Mouse (Mus musculus) testis, postnatal 14 days (tissue): ENCODE measurements around the gene Trim47.

Experiments
- DNase-seq: peaks from one replicate; pipeline ENCODE4 v3.0.0; 2021; ENCODE audit warnings: low spot score

The Trim47 gene

DNA sequence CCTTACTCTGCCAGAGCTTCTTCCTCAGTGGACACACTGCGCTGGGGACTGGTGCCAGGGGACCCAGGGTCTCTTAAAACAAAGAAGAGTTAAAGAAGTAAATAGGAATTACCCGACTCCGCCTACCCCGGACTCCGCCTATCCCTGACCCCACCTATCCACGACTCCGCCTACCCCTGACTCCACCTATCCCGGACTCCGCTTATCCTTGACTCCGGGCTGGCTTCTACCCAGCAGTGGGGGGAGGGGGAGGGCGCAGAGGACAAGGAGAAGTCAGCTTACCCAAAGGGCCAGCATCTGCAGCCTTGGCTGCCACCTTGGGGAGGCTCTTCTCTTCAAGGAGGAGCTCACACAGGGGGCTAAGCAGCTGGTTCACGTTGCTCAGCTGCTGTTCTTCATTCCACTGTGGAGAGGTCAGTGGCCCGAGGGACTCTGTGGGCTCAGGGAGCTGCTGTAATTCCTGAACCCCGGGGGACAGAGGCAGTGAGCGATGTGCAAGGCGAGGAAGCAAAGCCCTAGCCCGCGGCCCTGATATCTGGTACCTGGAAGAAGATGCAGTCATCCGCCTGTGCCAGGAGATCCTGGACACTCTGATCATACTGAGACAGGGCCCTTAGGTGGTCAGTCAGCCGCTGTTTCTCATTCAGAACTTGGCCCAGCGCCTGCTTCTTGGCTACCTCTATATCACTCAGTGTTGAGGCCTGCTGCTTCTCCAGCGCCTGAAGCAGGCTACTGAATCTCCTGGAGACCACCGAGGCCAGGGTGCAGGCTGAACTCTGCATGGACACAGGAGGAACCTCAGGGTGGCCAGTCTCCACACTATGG is at the start of gene Trim47:
Gene Trim47, minus strand, starts transcription at position 55 of the 825 bp plus-strand sequence.
- DNase-seq, result peak; percentile 86

DNA sequence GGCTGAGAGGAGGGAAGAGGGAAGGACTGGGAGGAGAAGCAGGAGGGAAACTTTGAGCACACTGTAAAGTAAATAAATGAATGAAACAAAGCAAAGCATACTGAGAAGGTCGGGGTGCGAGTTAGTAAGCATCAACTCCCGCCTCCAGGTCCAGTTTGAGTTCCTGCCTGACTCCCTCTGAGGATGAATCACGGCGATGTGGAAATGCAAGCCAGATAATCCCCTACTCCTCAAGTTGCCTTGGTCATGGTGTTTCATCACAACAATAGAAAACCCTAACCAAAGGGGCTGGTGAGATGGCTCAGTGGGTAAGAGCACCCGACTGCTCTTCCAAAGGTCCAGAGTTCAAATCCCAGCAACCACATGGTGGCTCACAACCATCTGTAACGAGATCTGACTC is 49.0 kb upstream of the Trim47 start:
- no peak for DNase-seq

DNA sequence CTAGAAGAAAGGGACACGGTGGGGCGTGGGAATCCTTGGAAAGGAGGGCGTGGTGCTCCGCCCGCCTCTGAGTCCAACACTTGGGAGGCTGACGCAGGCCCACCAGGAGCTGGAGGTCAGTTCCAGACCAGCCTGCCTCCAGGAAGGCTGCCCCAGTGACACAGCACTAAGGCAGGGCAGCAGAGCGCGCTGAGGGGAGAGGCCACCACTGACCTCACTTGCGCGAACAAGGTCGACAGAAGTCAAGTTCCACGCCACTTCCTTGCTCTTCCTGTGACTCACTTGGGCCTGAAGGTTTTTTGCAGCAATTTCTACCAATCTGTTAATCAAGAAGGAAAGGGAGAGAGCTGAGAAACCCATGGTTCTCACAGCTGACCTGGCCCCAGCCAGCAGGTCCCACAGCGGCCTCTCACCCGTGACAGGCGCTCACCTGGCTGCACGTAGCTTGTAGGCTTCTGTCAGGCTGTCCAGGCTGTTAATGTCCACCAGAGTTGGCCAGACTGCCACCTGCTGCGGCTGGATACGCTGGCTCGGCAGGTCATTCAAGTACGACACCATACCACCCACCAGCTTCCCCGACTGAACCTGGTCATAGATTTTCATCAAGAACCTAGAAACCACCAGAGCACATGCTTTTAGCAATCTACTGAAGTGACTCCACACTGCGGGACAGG is 47.9 kb upstream of the Trim47 start:
- no peak for DNase-seq

DNA sequence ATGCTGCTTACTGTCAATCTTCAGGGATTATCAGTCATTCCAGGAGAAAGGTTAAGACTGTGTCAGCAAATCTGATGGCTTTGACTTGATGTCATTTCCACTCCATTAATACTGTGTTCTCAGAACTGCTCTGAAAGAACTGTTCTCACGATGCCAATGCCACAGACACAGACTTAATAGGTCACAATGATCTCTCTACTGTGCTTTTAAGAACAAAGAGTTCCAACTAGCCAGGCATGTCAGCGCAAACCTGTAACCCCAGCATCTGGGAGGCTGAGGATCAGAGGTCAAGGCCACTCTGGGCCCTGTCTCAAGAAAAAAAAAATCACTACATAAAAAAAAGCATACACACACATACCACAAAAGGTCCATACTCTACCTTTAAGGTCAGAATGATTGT is 44.9 kb upstream of the Trim47 start:
- no peak for DNase-seq

DNA sequence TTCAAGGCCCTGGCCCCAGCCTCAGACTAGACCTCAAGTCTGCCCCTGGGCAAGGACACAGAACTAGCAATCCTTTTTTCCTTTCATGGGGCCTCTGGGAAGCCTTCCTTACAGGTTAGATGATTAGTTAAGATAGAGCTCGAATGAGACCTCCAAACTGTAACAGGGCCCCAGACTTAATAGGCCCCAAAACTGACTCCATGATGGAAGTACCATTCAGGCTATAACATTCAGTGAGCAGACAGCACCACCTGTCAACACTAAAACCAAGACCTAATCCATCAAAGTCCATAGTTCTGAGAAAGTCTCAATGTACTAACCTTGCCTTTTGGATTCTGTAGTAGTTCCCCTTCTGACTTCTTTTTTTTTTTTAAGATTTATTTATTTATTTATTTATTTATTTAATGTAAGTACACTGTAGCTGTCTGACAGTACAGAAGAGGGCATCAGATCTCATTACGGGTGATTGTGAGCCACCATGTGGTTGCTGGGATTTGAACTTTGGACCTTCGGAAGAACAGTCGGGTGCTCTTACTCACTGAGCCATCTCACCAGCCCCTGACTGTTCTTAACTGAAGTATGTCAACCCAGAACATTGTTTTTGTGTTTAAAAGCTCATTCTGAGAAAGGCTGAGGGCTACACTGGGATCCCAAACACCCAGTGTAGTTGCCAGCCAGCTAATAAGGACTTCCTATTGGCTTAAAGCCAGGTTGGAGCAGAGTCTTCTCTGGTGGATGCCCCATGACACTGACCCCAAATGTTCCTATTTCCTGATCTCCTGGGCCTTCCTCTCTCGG is 43.2 kb upstream of the Trim47 start:
- DNase-seq, result no peak

DNA sequence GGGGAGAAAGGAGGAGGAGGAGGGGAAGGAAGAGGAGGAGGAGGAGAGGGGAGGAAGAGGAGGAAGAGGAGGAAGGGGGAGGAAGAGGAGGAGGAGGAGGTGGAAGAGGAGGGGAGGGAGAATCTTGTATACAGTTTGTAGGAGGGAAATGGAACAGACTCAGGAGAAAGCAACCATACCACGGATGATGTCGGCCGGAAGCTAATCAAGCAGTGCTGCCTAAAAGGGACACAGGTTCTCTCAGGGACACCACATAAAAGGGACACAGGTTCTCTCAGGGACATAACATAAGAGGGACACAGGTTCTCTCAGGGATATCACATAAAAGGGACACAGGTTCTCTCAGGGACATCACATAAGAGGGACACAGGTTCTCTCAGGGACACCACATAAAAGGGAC is 42.2 kb upstream of the Trim47 start:
- DNase-seq, result no peak

DNA sequence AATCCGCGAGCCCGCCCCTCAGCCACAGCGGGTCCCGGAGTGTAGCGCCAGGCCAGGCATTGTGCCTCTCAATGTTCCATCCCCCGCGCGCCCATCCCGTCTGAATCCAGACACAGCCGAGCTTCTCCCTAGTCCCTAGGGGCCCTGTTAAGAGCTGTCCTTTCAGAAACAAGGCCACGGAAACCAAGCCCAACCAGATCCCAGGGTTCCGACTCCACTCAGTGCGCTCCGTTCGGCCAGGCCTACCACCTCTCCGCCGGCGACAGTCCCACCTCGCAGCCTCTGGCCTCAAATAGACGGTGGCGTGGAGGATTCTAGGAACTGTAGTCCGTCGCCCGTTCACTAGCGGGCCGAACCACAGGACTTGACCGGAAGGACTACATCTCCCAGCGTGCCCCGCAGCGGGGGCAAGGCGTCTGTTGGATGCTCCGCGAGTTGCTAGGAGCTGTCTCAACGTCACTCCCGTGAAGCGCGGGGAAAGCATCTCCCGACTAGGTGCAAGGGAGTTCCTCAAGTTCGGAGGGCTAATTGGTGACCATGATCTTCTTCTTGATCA is 41.0 kb upstream of the Trim47 start, which contains the start of gene Fbf1:
Gene Fbf1, minus strand, starts transcription at position 283 of the 556 bp plus-strand sequence.
- peak; percentile 95 for DNase-seq

DNA sequence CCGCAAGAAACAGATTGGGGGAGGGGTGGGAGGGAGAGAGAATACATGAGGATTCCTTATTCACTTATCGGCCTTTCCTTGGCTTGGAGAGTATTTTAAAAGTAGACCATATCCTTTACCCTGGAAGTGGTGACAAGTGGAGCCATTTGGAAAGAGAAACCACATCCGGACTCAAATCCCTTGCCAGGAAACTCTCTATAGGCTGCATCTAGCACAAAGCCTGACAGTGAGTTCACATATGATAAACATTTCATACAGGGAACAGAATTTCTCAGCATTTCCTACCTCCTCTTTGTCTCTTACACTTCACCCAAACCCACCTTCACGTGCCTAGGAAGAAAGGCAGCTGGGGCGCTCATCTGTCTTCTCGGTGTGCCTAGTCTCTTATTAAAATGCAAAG is 40.2 kb upstream of the Trim47 start:
- DNase-seq, result no peak

DNA sequence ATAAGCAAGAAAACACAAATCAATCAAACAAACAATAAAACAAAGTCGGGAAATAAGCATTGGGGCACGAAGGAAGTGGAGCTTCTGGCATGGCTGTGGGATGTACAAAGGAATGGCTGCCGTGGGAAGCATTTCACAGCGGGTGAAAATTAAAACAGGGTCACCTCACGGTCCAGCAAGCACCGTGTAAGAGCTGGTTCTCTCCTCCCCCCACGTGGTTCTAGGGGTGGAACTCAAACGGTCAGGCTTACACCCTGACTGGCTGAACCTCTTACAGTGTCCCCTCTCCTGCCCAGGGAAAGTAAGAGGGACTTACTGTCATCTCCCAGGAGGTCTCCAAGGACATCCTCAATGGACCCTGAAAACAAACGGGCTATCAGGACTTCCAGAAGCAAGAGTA is 36.0 kb upstream of the Trim47 start:
- DNase-seq, result no peak

DNA sequence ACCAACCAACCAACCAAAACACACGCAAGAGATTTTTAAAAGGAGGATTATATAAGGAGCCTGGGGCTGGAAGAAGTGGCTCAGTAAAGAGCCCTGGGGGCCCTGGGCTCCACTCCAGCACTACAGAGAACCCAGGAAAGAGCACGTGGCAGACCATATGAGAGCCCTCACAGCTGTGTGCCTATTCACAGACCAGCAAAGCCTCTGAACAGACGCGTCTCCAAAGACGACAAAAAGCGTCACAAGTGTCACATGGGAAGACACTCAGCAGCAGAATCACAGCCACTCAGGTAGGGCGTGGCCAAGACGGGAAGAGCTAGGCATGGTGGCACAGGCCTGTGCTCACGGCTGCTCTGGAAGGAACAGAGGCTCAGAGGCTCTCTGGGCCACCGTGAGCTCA is 35.1 kb upstream of the Trim47 start:
- DNase-seq, result no peak

DNA sequence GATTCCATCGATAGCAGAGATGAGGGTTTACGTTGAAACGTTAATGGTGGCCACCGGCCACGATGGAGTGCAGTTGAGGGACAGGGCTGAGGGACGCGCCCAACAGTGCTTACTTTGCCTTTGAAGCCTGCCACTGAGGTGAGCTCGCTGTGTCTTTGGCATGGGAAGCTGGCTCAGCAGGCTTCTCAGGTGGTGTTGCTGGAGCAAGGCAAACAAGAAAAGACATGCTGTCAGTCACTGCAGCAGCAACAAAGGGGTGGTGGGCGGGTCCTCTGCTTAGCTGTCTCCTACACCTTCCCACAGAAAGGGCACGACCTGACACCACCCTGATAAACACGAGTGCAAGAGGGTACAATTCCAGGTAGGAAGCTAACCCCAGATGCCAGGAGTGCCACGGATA is 34.3 kb upstream of the Trim47 start:
- no peak for DNase-seq

DNA sequence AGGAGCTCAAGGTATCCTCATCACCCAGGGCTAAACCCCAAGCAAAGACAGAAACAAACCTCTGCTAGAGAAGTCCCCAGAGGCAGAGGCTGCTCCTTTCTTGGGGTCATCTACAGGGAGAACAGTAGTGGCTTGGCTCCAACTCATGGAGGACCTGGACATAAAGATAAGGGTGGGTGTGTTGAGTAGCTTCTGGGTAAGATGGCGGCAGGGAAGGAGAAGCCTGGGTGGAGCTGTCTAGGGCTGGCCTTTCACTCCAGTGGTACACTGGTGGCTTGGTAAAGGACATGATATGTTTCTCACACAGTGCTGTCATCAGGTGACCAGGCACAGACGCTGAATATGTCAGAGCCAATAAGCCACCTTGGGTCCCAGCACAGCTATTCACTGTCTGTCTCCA is 23.9 kb upstream of the Trim47 start:
- DNase-seq, result no peak

DNA sequence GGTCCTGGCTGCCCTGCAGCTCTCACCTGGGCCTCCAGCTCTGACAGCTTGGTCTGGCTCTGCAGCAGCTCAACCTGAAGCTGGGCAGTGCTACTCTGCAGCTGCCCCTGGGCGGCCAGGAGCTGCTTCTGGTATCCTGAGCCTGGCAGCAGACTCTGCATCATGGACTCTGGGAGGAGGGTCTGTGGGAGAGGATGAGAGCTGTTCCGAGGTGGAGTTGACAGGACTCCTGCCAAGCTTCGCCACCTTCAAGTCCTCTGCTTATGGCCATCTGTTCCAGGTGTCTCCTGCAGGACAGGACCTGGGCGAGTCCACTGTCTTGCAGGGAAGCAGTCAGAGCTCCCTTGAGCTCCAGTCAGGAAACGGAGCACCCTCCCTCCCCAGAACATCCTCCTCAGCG is 22.3 kb upstream of the Trim47 start:
- DNase-seq, result no peak

DNA sequence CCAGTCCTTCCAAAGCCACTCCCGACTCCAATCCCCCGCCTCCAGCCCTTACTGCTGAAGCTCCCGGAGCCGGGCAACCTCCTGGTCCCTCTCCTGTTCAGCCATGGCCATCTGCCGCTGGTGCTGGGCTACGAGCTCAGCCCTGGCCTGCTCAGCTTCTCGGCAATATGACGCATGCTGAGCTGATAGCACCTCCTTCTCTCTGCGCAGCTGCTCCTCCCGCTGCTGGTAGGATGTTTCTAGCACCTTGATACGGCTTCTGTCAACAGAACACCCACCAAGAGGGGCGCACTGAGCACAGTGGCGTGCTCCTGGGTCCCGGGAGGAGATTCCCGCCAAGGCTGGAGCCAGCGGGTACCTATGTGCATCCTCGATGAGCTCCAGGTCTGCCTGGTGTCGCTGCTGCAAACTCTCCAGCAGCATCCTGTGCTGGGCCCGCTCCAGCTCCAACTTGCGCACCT is 21.8 kb upstream of the Trim47 start:
- DNase-seq, result no peak

DNA sequence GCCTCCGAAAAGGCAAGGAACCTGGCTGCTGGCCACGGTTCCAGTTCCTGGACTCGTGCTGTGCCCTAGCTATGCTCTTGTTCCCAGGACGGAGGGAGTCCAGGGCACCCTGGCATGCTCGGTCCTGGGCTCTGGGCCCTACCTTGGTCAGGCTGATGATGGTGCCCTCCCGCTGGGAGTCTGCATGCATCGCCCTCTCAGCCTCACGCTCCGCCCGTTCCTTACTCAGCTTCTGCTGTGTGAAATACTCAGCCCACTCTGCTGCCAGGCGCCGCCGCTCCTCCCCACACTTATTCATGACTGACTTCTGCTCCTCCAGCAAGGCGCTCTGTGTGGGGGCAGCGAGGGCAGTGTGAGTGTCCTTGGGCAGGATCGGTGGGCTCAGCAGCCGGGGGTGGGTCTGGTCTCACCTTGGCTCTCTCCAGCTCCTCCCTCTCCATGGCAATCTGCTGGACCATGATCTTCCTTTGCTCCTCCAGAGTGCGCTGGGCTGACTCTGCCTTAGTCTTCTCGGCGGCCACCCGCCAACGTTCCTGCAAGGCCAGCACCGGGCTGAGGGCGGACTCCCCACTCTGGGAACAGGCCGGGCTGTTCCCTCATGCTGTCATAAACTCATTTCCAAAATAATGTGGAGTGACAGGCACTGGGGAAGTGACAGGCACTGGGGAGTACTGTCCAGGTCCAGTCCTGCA is 19.4 kb upstream of the Trim47 start:
- DNase-seq, result no peak

DNA sequence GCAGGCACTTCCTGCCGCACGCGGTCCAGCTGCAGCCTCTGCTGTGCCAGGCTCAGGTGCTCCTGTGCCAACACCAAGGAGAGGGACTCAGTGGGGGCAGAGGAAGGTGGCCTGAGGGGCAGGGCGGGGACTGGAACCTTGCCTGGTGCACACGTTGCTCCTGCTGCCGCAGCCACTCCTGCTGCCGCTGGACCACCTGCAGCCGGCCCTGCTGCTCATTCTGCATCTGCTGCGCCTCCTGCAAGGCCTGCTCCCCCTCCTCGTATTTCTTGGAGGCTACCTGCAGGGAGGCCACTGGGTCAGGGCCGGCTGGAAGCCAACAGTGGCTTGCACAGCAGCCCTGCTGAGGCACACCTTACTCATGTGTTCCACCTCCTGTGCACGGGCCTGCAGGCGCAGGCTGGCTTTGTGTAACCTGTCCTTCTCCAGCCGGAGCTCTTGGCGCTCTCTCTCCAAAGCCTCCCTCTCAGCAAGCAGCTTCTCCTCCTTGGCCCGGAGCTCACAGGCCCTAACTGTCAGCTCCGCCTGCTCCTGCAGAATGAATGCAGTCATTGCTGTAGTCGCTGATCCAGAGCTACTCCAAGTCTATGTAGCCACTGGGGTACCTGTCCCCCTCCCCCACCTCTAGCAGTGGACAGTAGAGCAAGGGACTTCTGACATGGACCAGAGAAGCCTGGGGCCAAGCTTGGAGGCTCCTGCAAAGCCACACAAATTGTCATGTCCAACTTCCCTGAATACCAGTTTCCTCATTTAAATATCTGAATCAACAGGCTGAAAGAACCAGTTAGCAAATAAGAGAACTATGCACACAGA is 18.7 kb upstream of the Trim47 start:
- no peak for DNase-seq

DNA sequence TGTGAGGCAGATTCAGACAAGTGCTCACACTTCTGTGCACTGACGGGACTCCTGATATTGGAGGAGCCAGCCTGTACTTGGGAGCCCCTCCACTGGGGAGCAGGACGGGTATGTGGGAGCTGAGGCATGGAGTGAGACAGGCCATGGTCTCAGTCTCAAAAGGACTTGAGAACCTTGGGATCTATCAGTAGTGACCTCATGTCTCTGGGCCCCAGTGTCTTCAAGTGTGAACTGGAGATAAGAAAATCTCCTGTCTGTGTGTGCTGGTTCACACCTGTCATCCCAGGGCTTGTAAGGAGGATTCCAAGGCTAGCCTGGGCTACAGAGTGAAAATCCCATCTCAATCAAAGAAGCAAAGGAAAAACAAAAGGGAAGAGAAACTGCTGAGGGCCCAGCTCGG is 16.5 kb upstream of the Trim47 start:
- no peak for DNase-seq

DNA sequence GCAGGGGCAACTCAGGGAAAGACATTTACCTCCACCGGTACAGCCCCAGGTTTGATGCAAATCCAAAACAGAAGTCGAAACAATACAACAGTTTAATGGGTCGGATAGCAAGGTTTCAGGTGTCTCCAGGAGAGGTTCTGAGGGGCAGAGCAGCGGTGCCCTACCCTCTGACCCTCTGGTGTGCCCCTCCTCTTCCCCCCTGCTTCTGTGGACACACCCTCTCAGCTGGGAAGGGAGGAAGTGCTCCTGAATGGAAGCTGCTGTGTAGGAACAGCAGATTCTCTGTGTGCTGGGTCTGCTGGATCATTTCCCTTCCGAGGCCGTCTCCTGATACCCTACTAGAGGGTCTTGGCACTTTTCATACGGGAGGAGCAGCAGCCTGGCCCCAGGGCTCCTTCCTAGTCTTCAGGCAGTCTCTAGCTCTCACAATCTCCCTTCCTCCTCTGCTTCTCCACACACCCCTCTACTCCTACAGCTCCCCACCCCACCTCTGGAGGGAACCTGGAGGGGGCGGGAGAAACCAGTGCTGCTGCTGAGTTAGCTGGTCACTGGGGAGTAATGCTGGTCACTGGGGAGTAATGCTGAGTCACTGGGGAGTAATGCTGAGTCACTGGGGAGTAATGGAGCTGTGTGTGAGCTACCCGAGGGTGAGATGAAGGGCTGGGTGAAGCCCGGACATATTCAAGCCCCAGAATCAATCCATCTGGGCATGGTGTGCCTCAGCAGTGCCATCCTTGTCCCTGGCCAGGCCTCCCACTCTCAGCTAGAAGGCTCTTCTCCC is 15.4 kb upstream of the Trim47 start:
- no peak for DNase-seq

DNA sequence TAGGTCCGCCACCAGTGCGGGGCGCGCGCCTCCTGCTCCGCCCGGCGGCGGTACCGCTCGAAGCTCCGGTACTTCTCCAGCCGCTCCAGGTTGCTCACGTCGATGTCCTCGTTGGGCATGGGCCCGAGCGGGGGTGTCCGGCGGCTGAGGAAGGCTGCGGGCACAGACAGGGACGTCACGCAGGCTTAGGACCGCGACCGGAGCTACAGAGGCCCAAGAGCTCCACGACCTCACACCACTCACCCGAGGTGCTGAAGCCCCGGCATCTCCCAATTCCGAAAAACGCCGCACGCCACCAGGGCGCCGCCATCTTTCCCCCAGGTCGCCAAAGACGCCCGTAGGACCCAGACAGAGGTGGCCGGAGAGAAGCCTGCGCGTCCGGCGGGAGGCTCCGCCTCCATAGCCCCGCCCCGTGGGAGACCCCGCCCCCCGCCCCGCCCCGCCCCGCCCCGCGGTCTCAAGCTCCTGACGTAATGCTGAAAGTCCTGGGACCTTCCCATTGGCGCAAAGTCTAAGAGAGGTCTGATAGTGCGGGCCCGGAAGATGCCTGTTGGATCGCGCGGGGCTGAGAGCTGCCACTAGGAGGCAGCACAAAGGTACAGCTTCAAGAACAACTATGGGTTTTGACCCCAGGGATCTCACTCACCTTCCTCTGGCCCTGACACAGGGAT is 11.6 kb upstream of the Trim47 start, which contains the start of gene Mrpl38:
Gene Mrpl38, minus strand, starts transcription at position 401 of the 671 bp plus-strand sequence.
- DNase-seq, result peak; percentile 90
